Mouse (Mus musculus): Measurements from ENCODE around the gene Eml1. TPM values are rescaled to one million over a fixed set of nuclear protein-coding genes. Genes with fewer than 3 reads are reported as not detected.

Eml1 gene
- polyA plus RNA-seq, 1 experiment from 2014 or later, result 89.4 TPM

DNA sequence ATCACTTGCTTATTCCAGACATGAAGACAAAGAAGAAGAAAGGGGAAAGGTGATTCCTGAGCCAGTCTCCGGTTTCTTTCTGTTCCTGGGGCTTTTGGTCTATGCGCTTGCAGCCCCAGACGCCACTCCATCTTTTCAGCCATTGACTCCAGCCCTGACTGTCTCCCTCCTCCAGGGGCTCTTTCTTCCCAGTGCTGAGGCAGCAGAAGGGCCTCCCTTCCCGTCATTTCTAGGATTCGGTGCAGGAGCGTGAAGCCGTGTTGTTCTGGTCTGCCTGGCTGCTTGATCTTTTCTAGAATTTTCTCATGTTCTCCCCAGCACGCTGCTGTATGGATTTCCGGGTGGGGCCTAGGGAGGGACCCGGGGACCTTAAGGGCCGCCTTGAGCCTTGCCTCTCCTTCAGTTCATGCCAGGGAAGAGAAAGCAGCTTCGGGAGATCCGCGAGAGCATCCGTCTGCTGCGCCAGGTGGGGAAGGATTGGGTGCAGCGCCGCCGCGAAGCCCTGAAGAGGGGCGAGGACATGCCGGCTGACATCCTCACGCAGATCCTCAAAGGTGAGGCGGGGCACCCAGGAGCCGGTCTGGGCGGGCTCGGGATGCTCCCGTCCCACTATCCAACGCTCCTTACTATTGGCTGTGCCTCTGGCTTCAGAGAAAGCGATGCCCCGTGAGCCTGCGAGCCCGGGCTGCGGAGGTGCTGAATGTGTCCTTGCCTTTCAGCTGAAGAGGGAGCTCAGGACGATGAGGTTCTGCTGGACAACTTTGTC, 18.2 kb upstream of the Eml1 start:
- Histone ChIP-seq H3K4me1 (peaks cover 12% of the 10 kb centered on the region), H3K36me3 (peaks cover 7% of the 10 kb centered on the region), H3K27ac (replicated peaks) (no peak overlapping the region), H3K4me3 (peak overlapping the region; percentile 12; the same call in 1 of the 2 replicates), H3K4me2 (replicated peaks) (peak overlapping the region; percentile 44), H3K9me3 (0 out of 2 replicates have a peak, but pooled peaks cover 5% of the 10 kb centered on the region), H3K9ac (replicated peaks) (0 out of 2 replicates have a peak overlapping the region, but pooled peaks have one; percentile 8), H3K27me3 (peaks cover 41% of the 10 kb centered on the region)
- 11% methylated on average over 35 of the region's 35 CpGs for WGBS
- ATAC-seq (ENCODE audit: low FRiP score, low read depth), result no peak

GRCm38 (mm10) chr12:108354284-108354683, 16.5 kb upstream of the Eml1 start:
- Histone ChIP-seq H3K4me2 (replicated peaks) (no peak overlapping the region), H3K9ac (replicated peaks) (no peak overlapping the region), H3K4me3 (no peak overlapping the region), H3K36me3 (peaks cover 7% of the 10 kb centered on the region), H3K4me1 (peaks cover 12% of the 10 kb centered on the region), H3K27ac (replicated peaks) (no peak overlapping the region), H3K27me3 (peaks cover 41% of the 10 kb centered on the region), H3K9me3 (0 out of 2 replicates have a peak, but pooled peaks cover 5% of the 10 kb centered on the region)
- 73% methylated on average over 2 of the region's 2 CpGs for WGBS
- ATAC-seq (ENCODE audit: low FRiP score, low read depth), result no peak

- H3K4me1 ChIP-seq, result peaks cover 8% of the 10 kb centered on the region
- no peak overlapping the region for H3K9ac ChIP-seq (replicated peaks)
- H3K9me3 ChIP-seq, result 0 out of 2 replicates have a peak, but pooled peaks cover 5% of the 10 kb centered on the region
- 94% methylated on average over 1 of the region's 1 CpGs for WGBS
- no peak overlapping the region for H3K27ac ChIP-seq (replicated peaks)
- no peak for ATAC-seq (ENCODE audit: low FRiP score, low read depth)
- no peak overlapping the region for H3K4me3 ChIP-seq
- no peak overlapping the region for H3K4me2 ChIP-seq (replicated peaks)
- H3K27me3 ChIP-seq, result peaks cover 41% of the 10 kb centered on the region
- H3K36me3 ChIP-seq, result peaks cover 7% of the 10 kb centered on the region
Measured at GRCm38 (mm10) chr12:108355271-108355670, 15.5 kb upstream of the Eml1 start.

DNA sequence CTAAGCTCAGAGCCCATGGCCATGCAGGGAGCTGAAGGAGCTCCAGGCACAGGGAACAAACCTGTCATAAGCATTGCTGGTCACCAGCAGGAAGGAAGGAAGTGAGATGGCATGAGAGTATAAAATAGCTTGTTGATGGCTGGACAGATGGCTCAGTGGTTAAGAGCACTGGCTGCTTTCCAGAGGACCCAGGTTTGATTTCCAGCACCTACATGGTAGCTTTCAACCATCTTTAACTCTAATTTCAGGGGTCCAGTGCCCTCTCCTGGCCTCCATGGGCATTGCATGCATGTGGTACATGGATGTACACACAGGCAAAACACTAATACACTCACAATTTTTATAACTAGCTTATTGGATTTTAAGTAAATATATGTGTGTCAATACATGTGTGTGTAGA, 14.8 kb upstream of the Eml1 start:
- Histone ChIP-seq H3K36me3 (peaks cover 7% of the 10 kb centered on the region), H3K27me3 (peaks cover 37% of the 10 kb centered on the region), H3K27ac (replicated peaks) (no peak overlapping the region), H3K4me3 (no peak overlapping the region), H3K9ac (replicated peaks) (no peak overlapping the region), H3K4me2 (replicated peaks) (no peak overlapping the region), H3K9me3 (0 out of 2 replicates have a peak, but pooled peaks cover 5% of the 10 kb centered on the region), H3K4me1 (peaks cover 8% of the 10 kb centered on the region)
- ATAC-seq (ENCODE audit: low FRiP score, low read depth), result no peak

DNA sequence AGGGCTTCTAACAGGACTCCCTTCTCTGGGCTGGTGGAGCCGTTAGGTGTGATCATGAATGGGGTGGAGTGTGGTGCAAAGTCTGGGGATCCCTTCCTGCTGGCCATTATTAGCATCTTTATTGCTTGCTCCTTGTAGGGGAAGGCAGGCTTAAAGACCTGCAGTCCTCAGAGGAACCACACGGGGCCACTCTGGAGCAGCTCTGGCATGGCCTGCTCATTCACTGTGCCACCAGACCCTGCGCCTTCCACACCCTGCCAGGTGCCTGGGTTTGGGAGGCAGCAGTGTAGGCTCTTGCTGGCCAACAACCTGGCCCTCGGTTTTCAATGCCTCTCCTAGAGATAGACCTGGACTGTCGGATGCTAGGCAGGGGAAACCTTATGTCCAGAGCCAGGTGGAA, 7.0 kb upstream of the Eml1 start:
- H3K4me3 ChIP-seq, result no peak overlapping the region
- no peak overlapping the region for H3K4me2 ChIP-seq (replicated peaks)
- no peaks in the 10 kb centered on the region for H3K36me3 ChIP-seq
- no peaks in the 10 kb centered on the region for H3K27me3 ChIP-seq
- ATAC-seq (ENCODE audit: low FRiP score, low read depth), result peak; percentile 78
- no peak overlapping the region for H3K27ac ChIP-seq (replicated peaks)
- 3% methylated on average over 5 of the region's 5 CpGs for WGBS
- no peaks in the 10 kb centered on the region for H3K9me3 ChIP-seq
- H3K9ac ChIP-seq (replicated peaks), result no peak overlapping the region
- H3K4me1 ChIP-seq, result peaks cover 12% of the 10 kb centered on the region; the same call in 1 of the 2 replicates

- no peaks in the 10 kb centered on the region for H3K36me3 ChIP-seq
- no peak overlapping the region for H3K9ac ChIP-seq (replicated peaks)
- no peaks in the 10 kb centered on the region for H3K9me3 ChIP-seq
- ATAC-seq (ENCODE audit: low FRiP score, low read depth), result no peak
- H3K4me1 ChIP-seq, result peaks cover 17% of the 10 kb centered on the region; the same call in 1 of the 2 replicates
- no peak overlapping the region for H3K4me2 ChIP-seq (replicated peaks)
- WGBS, result 32% methylated on average over 3 of the region's 3 CpGs
- no peaks in the 10 kb centered on the region for H3K27me3 ChIP-seq
- H3K27ac ChIP-seq (replicated peaks), result no peak overlapping the region
- no peak overlapping the region for H3K4me3 ChIP-seq
Measured at GRCm38 (mm10) chr12:108365340-108365739, 5.4 kb upstream of the Eml1 start.

DNA sequence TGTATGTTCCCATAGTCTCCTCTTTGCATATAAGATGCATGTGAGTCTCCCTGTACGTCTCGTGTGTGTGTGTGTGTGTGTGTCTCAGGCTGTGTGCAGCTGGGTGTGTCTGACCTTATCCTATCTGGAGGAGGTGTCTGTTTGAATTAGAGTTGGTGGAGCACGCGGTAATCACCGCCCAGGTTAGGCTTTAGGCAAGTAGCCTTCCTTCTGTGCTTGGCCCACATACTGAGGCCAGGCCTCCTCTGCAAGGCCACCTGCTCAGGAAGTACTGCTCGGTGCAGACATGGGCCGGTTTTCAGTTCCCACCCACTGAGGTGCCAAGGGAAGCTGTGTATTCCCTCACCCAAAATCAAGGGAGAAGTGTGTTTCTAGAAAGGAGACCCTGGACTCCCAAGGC, 4.9 kb upstream of the Eml1 start:
- no peaks in the 10 kb centered on the region for H3K27me3 ChIP-seq
- H3K4me2 ChIP-seq (replicated peaks), result no peak overlapping the region
- H3K27ac ChIP-seq (replicated peaks), result no peak overlapping the region
- no peak overlapping the region for H3K9ac ChIP-seq (replicated peaks)
- no peak for ATAC-seq (ENCODE audit: low FRiP score, low read depth)
- no peaks in the 10 kb centered on the region for H3K36me3 ChIP-seq
- no peaks in the 10 kb centered on the region for H3K9me3 ChIP-seq
- 88% methylated on average over 7 of the region's 7 CpGs for WGBS
- H3K4me3 ChIP-seq, result no peak overlapping the region
- H3K4me1 ChIP-seq, result peaks cover 17% of the 10 kb centered on the region; the same call in 1 of the 2 replicates

- WGBS, result 92% methylated on average over 2 of the region's 2 CpGs
Measured at GRCm38 (mm10) chr12:108367909-108368308, 2.8 kb upstream of the Eml1 start.

DNA sequence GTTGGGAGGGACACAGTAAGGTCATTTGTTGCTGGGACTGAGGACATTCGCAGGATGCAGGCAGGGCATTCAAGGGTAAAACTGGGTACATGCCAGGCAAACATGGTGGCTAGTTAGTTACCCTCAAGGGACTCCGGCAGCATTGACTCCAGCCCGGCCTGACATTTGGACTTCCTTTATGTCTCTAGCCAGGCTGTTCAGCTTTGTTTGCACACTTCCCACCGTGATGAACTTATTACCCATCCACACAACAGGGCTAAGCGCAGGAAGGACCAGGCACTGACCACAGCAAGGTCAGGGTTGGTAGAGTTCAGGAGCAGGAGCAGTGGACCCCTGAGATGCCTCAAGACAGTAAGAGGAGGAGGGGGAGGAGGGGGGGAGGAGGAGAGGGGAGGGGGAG, 1.8 kb upstream of the Eml1 start:
- Histone ChIP-seq H3K9ac (replicated peaks) (no peak overlapping the region), H3K27me3 (no peaks in the 10 kb centered on the region), H3K36me3 (no peaks in the 10 kb centered on the region), H3K4me3 (no peak overlapping the region), H3K4me1 (peaks cover 12% of the 10 kb centered on the region; the same call in 1 of the 2 replicates), H3K4me2 (replicated peaks) (no peak overlapping the region), H3K9me3 (no peaks in the 10 kb centered on the region), H3K27ac (replicated peaks) (no peak overlapping the region)
- no peak for ATAC-seq (ENCODE audit: low FRiP score, low read depth)
- 62% methylated on average over 5 of the region's 5 CpGs for WGBS

More at GRCm38 (mm10) chr12:108367909-108368308, 2.8 kb upstream of the Eml1 start:
- Histone ChIP-seq H3K4me3 (no peak overlapping the region), H3K9ac (replicated peaks) (no peak overlapping the region), H3K27me3 (no peaks in the 10 kb centered on the region), H3K36me3 (no peaks in the 10 kb centered on the region), H3K4me2 (replicated peaks) (no peak overlapping the region), H3K9me3 (no peaks in the 10 kb centered on the region), H3K27ac (replicated peaks) (no peak overlapping the region), H3K4me1 (peaks cover 12% of the 10 kb centered on the region; the same call in 1 of the 2 replicates)
- ATAC-seq (ENCODE audit: low FRiP score, low read depth), result no peak

GRCm38 (mm10) chr12:108371429-108371765, 640 bp downstream of the Eml1 start:
- Histone ChIP-seq H3K27ac (replicated peaks) (no peak overlapping the region), H3K36me3 (no peaks in the 10 kb centered on the region), H3K27me3 (no peaks in the 10 kb centered on the region), H3K9ac (replicated peaks) (no peak overlapping the region), H3K4me1 (0 out of 2 replicates have a peak, but pooled peaks cover 6% of the 10 kb centered on the region), H3K4me3 (no peak overlapping the region), H3K9me3 (no peaks in the 10 kb centered on the region), H3K4me2 (replicated peaks) (no peak overlapping the region)
- WGBS, result 67% methylated on average over 6 of the region's 6 CpGs
- ATAC-seq (ENCODE audit: low FRiP score, low read depth), result no peak

GRCm38 (mm10) chr12:108372241-108372640, 1.5 kb downstream of the Eml1 start:
- Histone ChIP-seq H3K36me3 (no peaks in the 10 kb centered on the region), H3K4me2 (replicated peaks) (no peak overlapping the region), H3K4me3 (no peak overlapping the region), H3K4me1 (0 out of 2 replicates have a peak, but pooled peaks cover 6% of the 10 kb centered on the region), H3K27me3 (no peaks in the 10 kb centered on the region), H3K27ac (replicated peaks) (no peak overlapping the region), H3K9me3 (no peaks in the 10 kb centered on the region), H3K9ac (replicated peaks) (no peak overlapping the region)
- WGBS, result 76% methylated on average over 17 of the region's 17 CpGs
- no peak for ATAC-seq (ENCODE audit: low FRiP score, low read depth)

- 0 out of 2 replicates have a peak, but pooled peaks cover 6% of the 10 kb centered on the region for H3K4me1 ChIP-seq
- H3K9me3 ChIP-seq, result no peaks in the 10 kb centered on the region
- no peak overlapping the region for H3K9ac ChIP-seq (replicated peaks)
- no peak overlapping the region for H3K27ac ChIP-seq (replicated peaks)
- no peaks in the 10 kb centered on the region for H3K36me3 ChIP-seq
- no peaks in the 10 kb centered on the region for H3K27me3 ChIP-seq
- no peak overlapping the region for H3K4me2 ChIP-seq (replicated peaks)
- no peak overlapping the region for H3K4me3 ChIP-seq
- 75% methylated on average over 9 of the region's 9 CpGs for WGBS
- no peak for ATAC-seq (ENCODE audit: low FRiP score, low read depth)
Measured at GRCm38 (mm10) chr12:108373611-108374010, 2.9 kb downstream of the Eml1 start.

Data from midbrain, embryonic 12.5 days (tissue).